Mouse (Mus musculus): Measurements from ENCODE around the gene Tnxb.
"Not testable (repeated sequence)": the region's sequence is repeated elsewhere in the genome, so short reads cannot be mapped to it uniquely, and the experiment has no call there.

GRCm38 (mm10) chr17:34729155-34729554 is 58.8 kb downstream of the Tnxb start:
- TF ChIP-seq POLR2A (IDR thresholded peaks at IDR 0.05; ENCODE audit: borderline replicate concordance, low read depth, low read length); CTCF (IDR thresholded peaks at IDR 0.05; ENCODE audit: low read depth, low read length): not testable (repeated sequence)
